Mouse (Mus musculus) monocyte, adult 2 months (primary cell): Measurements from ENCODE around the gene Cebpzos.

ENCODE experiments used
- DNase-seq, 2 experiments: peaks; one replicate each; pipeline ENCODE4 v3.0.0; 2022; ENCODE audit warnings: low spot score in 2 of 2, low read depth in 1 of 2

Gene Cebpzos

GRCm38 (mm10) chr17:78937229-78937853 lies 21.0 kb downstream of the Cebpzos start:
- no peak for DNase-seq

DNA sequence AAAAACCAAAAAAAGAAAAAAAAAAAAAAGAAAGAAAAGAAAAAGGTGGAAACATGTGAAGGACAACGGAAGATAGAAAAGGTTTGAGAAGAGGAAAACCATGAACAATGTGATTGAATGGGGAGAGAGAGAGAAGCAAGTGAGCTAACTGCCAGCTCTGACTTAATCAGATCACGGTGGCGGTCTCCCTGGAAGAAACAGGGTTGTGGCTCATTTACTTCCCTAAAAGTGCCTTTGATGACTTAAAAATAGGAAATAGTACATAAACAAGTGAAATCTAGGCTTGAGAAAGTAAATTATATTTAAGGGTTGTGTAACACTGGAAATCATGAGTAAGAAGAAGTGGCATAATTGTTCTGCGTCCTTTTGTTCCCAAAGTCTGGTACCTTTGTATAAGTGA lies 22.6 kb downstream of the Cebpzos start:
- DNase-seq = peak; percentile 23 to 34

DNA sequence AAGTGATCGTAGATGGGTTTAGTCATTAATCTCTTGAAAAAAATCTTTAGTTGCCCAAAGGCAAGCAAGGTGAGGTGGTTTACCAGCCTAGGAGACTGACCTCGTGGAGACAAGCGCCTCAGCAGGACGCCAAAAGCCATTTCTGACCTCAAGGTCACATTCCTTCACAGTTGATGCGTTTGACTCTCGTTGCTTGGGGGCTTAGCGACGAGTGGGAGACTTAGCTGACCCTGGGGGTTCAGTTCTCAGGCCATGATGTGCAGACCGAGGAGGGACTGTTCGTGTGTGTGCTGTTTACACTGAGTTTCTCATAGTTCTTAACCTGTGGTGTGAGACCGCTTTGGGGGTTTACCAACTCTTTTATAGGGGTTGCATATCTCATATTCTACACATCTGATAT lies 26.3 kb downstream of the Cebpzos start:
- no peak for DNase-seq

GRCm38 (mm10) chr17:78951225-78951624 lies 34.9 kb downstream of the Cebpzos start:
- DNase-seq = no peak

- DNase-seq = no peak
These were observed 35.8 kb downstream of the Cebpzos start for GRCm38 (mm10) chr17:78952070-78952469.

GRCm38 (mm10) chr17:78953240-78953639 lies 36.9 kb downstream of the Cebpzos start:
- no peak for DNase-seq

DNA sequence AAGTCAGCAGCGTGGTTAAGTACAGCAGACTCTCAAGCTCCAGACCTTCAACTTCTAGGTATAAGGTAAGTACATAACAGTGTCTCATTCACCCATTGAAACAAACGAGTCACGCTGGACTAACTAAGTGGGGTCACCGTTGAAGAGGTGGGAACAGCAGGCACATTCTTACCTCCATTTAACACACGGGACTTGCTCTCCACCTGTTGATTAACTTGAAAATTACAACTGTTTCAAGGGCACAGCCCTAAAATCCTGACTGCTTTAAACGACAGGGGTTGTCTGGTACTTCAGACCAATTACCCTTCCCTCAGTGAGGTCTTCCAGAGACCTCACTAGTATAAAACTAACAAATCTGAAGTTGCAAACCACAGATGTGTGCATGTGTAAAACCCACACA lies 43.2 kb downstream of the Cebpzos start:
- no peak for DNase-seq

DNA sequence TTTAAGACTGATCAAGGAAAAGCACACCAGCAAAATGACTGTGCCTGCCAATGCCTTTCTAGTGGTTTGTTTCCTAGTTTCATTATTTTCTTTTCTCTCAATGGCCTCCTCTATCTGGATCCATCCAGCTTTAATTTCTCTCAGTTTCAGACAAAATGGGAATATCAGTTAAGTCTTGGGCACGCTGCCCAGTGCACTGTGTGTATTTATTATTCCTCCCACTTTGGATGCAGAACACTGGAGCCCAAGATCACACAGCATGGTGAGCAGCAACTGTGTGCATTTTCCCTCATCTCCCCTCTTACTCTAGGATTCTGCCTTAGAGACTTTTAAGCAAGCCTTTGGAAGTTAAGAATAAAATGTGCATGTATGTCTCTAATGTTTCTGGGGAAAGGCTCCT lies 48.1 kb downstream of the Cebpzos start:
- DNase-seq = no peak

- DNase-seq = peak in 1 of 2 experiments; percentile 19
These were observed 50.0 kb downstream of the Cebpzos start for GRCm38 (mm10) chr17:78966092-78966883.

- no peak for DNase-seq
These were observed 52.2 kb downstream of the Cebpzos start for GRCm38 (mm10) chr17:78968500-78968899.
